Mouse (Mus musculus): ENCODE results near the gene Klhl28. TPM values are rescaled to one million over a fixed set of nuclear protein-coding genes. Genes with fewer than 3 reads are reported as not detected.

Gene Klhl28
- total RNA-seq, 4 experiments from 2014 or later: 15.0 to 16.0 (median 15.6) TPM

Other genes with a start within 250 kb of the Klhl28 start
- gene Gm527, start 47.6 kb downstream of the Klhl28 start, total RNA-seq (2022): 1 to 10 TPM; 4.1 to 7.5 (median 5.7) TPM
- 10 to 100 TPM; 39.3 to 46.5 (median 39.7) TPM for gene Togaram1, start 270 bp upstream of the Klhl28 start, total RNA-seq (2022)
- gene Prpf39, start 70.8 kb upstream of the Klhl28 start, total RNA-seq (2022): 10 to 100 TPM; 23.6 to 70.7 (median 44.5) TPM
- gene Fkbp3, start 108.5 kb upstream of the Klhl28 start, total RNA-seq (2022): 100 to 1,000 TPM in 3 of 4 experiments, 10 to 100 TPM in 1; 100.0 to 144 (median 129) TPM
- 10 to 100 TPM; 11.2 to 13.3 (median 11.9) TPM for gene Fancm, start 110.1 kb upstream of the Klhl28 start, total RNA-seq (2022)
- 1 to 10 TPM in 1 of 4 experiments, under 1 TPM in 3; 0.51 to 1.0 (median 0.79) TPM for gene Mis18bp1, start 207.1 kb upstream of the Klhl28 start, total RNA-seq (2022)